Mouse (Mus musculus): ENCODE results near the gene Arhgap10.

Gene Arhgap10

DNA sequence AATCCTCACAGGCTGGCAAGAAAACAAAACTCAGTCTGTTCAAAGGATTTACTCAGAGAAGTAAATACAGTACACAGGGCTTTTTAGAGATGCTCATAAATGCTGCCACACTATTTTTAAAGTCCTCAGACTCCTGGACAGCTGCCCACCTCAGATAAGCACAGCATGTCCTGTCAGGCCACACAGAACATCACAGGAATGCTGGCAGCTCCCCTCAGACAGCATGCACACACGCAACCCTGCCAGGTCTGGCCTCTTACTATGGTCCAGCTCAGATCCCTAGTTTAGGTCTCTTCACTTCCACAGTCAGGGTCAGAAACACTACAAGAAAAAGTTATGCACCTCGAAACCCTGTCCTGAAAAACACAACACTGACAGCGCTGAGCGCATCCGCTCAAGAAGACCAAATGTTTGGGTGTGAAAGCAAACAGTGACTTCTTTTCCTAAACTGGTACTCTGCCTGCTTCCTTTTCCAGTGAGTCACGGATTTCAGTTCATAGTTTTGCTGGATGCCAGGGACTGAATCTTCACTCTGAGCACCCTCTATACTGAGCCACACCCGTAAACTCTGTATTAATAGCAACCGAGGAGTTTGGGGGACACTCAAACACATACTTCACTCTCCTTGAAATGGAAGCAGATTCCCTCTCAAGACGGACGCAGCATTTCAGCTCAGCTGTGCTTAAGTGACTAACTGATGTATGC lies 73.4 kb downstream of the Arhgap10 start:
- no peak for DNase-seq (ENCODE audit: low read depth, low spot score)

GRCm38 (mm10) chr8:77442452-77442851 lies 75.3 kb downstream of the Arhgap10 start:
- DNase-seq (ENCODE audit: low read depth, low spot score): no peak

DNA sequence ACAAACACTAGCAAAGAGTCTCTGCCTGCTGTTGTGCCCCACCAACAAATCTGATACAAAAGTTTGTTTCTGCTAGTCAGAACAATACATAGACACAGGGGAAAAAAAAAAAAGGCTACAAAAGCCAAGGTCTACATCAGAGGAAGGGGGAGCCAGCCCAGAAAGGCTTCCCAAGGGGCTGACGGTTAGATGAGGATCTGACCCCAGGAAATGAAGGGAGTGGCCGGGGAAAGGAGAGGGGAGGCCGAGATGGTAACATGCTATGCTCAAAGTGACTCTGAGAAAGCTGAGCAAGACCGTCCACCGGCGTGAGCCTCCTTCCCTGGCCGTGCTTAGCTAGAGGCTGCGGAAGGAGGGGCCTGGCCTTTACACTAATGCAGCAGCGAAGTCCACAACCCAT lies 76.8 kb downstream of the Arhgap10 start:
- DNase-seq (ENCODE audit: low read depth, low spot score): no peak

DNA sequence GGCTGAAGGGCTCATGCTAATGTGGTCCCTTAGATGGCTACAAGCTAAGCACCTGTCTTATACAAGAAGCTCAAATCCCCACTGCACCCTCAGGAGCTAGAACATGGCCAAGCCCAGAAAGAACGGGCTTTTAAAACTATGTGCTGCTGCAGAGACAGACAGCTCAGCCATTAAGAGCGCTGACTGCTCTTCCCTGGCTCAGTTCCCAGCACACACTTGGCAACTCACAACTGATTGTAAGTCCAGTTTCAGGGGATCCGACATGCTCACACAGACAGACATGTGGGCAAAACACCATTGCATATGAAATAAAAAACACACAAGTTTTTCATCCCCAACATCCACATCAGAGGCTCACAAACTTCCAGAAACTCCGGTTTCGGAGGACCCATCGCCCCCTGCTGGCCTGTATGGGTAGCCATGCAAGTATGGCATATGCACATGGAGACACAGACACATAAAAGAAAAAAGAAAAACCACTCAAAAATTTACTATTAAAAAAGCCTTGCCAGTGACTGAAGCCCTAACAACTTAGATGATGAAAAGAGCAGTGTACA lies 77.4 kb downstream of the Arhgap10 start:
- DNase-seq (ENCODE audit: low read depth, low spot score): no peak

GRCm38 (mm10) chr8:77439670-77440069 lies 78.1 kb downstream of the Arhgap10 start:
- DNase-seq (ENCODE audit: low read depth, low spot score): no peak

DNA sequence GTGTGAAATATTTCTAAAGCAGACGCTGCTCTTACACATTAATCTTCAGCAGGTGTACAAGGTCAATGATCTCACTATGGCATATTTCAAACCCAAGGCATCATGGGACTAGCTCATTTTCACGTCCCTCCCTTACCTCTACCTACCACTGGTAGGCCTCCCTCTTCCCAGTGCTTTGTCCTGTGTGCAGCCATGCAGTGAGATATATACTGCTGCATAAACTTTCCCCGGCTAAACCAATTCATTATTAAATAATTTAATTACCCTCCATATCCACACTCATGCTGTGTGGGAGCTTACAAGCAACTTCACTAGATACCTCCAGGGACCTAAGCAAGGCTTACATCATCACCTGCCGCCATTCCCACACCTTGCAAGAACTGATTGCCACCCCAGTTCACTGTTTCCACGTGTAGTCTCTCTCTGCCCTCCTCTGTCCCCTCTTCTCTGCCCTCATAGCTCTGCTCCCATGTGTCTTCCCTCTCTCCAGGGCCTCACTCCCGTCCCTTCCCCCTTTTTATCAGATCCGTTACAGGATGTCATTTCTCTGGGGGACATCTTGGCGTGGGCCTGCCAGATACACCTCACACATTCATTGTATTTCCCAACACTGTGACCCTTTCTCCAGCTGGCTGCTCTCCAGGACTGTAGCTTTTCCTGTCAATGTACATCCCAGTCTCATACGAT lies 79.8 kb downstream of the Arhgap10 start:
- no peak for DNase-seq (ENCODE audit: low read depth, low spot score)

GRCm38 (mm10) chr8:77436013-77436990 lies 81.5 kb downstream of the Arhgap10 start:
- peak; percentile 49 for DNase-seq (ENCODE audit: low read depth, low spot score)

- no peak for DNase-seq (ENCODE audit: low read depth, low spot score)
Observed at GRCm38 (mm10) chr8:77433221-77433620, 84.5 kb downstream of the Arhgap10 start.

- no peak for DNase-seq (ENCODE audit: low read depth, low spot score)
Observed at GRCm38 (mm10) chr8:77432726-77433125, 85.0 kb downstream of the Arhgap10 start.

DNA sequence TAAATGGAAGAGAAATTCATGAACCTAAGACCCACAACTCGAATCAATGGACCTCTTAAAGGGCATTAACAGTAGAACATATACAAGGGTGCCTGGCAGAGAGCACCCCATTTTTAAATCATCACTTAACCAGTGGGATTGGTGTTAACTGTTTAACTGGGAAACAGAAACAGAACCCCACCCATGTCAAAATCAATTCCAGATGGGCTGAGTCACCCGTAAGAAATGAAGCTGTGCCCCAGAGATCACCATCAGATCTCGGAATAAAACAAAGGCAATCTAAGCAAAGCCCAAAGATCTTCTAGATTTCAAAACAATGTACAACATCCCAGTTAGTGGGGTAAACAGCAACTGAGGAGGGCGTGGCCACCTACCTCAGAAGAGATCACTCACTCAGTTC lies 89.3 kb downstream of the Arhgap10 start:
- DNase-seq (ENCODE audit: low read depth, low spot score): no peak

DNA sequence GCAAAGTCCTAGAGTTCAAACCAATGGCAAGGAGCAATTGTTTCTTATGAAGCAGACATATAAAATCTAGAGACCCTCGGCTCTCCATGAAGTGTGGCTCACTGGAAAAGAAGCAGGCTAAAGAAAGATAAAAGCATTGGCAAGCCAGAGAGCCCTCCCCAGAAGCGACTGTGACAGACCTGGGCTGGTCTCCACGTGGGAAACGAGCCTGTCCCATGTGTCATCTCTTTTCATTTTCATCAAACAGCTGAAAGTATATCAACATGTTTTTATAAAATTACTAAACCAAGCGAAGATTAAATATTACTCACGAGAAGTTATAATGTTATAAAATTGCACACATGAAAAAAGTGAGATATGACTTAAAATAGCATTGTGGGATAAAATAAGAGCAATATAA lies 89.7 kb downstream of the Arhgap10 start:
- no peak for DNase-seq (ENCODE audit: low read depth, low spot score)

- DNase-seq (ENCODE audit: low read depth, low spot score): no peak
Observed at GRCm38 (mm10) chr8:77427438-77427837, 90.3 kb downstream of the Arhgap10 start.

- DNase-seq (ENCODE audit: low read depth, low spot score): no peak
Observed at GRCm38 (mm10) chr8:77423850-77424249, 93.9 kb downstream of the Arhgap10 start.

- DNase-seq (ENCODE audit: low read depth, low spot score): no peak
Observed at GRCm38 (mm10) chr8:77422632-77423252, 95.0 kb downstream of the Arhgap10 start.

- DNase-seq (ENCODE audit: low read depth, low spot score): no peak
Observed at GRCm38 (mm10) chr8:77421596-77421995, 96.2 kb downstream of the Arhgap10 start.

DNA sequence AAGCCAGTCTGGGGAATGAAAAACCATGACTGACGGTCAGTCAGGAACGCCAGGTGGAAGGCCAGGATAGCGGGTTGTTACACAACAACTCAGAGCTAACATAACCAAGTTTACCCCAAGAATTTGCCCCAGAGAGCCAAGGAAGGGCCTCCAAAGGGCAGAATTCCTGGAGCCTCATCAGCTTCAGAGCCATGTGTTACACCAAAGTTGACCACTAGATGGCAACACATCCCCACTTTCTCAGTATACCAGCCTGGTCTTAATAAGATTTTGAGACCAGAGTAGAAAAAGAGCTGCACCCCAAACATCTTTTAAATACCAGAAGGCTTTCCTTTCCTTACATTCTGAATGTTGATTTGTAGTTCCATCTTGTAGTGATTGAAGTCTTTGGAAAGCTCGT lies 98.0 kb downstream of the Arhgap10 start:
- peak; percentile 77 for DNase-seq (ENCODE audit: low read depth, low spot score)

- DNase-seq (ENCODE audit: low read depth, low spot score): peak; percentile 63
Observed at GRCm38 (mm10) chr8:77416738-77417137, 101.0 kb downstream of the Arhgap10 start.

DNA sequence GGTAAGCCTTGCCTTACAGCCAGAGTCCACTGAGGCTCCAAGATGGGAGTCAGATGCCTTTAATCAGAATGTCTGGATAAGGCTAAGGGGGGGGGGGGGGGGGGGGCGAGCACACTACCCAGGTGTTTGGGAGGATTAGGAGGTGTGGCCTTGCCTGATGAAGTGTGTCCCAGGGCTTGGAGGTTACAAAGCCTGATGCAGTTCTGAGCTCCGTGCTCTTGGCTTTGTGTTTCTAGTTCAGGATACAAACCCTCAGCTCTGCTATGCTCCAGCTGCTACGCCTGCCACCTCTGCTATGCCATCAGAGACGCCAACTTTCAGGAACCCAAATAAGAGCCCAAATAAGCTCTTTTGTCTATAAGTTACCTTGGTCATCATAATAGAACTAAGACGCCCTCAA lies 101.7 kb downstream of the Arhgap10 start:
- DNase-seq (ENCODE audit: low read depth, low spot score): no peak

- no peak for DNase-seq (ENCODE audit: low read depth, low spot score)
Observed at GRCm38 (mm10) chr8:77411262-77411661, 106.5 kb downstream of the Arhgap10 start.

GRCm38 (mm10) chr8:77410394-77410793 lies 107.4 kb downstream of the Arhgap10 start:
- no peak for DNase-seq (ENCODE audit: low read depth, low spot score)

- no peak for DNase-seq (ENCODE audit: low read depth, low spot score)
Observed at GRCm38 (mm10) chr8:77408527-77409215, 109.1 kb downstream of the Arhgap10 start.

Measured in mesoderm, embryonic 11.5 days (tissue).